Mouse (Mus musculus) embryonic fibroblast, embryonic 13.5 days (primary cell): ENCODE data around the gene Tkt.

Experiments
- CTCF ChIP-seq: IDR thresholded peaks from 2 replicates; pipeline ENCODE4 v1.5.1; 2011; ENCODE audit warnings: mild to moderate bottlenecking, control low read depth, low read length, moderate library complexity, borderline replicate concordance; ENCODE audit not compliant: insufficient read depth
- POLR2A ChIP-seq: IDR thresholded peaks from 2 replicates; pipeline ENCODE4 v1.6.1; 2011; ENCODE audit warnings: low read depth, mild to moderate bottlenecking, control low read depth, low read length, moderate library complexity

DNA sequence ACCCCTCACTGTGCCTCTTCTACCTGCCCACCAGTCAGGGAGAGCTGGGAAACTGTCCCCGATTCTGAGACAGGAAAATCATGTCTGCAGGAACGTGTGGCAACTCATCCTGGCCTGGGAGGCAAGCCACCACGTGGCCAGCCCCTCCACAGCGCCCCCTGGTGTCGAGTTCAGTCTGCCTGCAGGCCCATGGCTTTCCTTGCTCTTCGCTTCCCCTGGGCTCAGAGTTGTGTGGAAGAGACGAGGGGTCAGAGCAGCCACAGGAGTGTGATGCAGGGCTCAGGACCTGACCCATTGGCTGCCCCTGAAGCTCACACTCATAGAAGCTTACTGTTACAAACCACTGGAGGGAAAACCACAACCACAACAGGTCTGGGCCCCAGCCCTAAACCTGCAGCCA is 64.4 kb downstream of the Tkt start:
- TF ChIP-seq CTCF, result peak; percentile 77
- no peak for TF ChIP-seq POLR2A
